Mouse (Mus musculus) midbrain, postnatal 0 days (tissue): ENCODE measurements around the gene Gsta3. TPM values are rescaled to one million over a fixed set of nuclear protein-coding genes. Genes with fewer than 3 reads are reported as not detected.
"Not testable (repeated sequence)": the region's sequence is repeated elsewhere in the genome, so short reads cannot be mapped to it uniquely, and the experiment has no call there.

ENCODE experiments used
- ATAC-seq: fragments of 200-750 bp; cut with Nextera tagmentation; 2 replicates; pipeline ENCODE4 v1.8.0; 2017; ENCODE audit warnings: moderate number of reproducible peaks, mild to moderate bottlenecking, moderate TSS enrichment, moderate library complexity; ENCODE audit not compliant: low FRiP score
- DNase-seq: peaks from one replicate; pipeline ENCODE4 v3.0.0-alpha.2; 2015; ENCODE audit warnings: low spot score
- H3K27ac ChIP-seq: fragments of 300-500 bp; sonication (generic); 2 replicates; pipeline ENCODE4 v1.5.1; 2014; ENCODE audit warnings: low read depth, mild to moderate bottlenecking, low read length, mixed read lengths
- H3K27me3 ChIP-seq: fragments of 300-500 bp; sonication (generic); 2 replicates; pipeline ENCODE4 v1.6.1; 2014; ENCODE audit warnings: low read length, control low read depth, mixed read lengths; ENCODE audit not compliant: insufficient read depth
- H3K36me3 ChIP-seq: fragments of 300-500 bp; sonication (generic); 2 replicates; pipeline ENCODE4 v1.6.1; 2014; ENCODE audit warnings: low read length, control low read depth, mixed read lengths; ENCODE audit not compliant: insufficient read depth
- H3K4me1 ChIP-seq: fragments of 300-500 bp; sonication (generic); 2 replicates; pipeline ENCODE4 v1.6.1; 2014; ENCODE audit warnings: mild to moderate bottlenecking, control low read depth, antibody characterized with exemption, low read length, mixed read lengths; ENCODE audit not compliant: insufficient read depth
- H3K4me2 ChIP-seq: fragments of 300-500 bp; sonication (generic); 2 replicates; pipeline ENCODE4 v1.6.1; 2014; ENCODE audit warnings: low read depth, mild to moderate bottlenecking, low read length, mixed read lengths; ENCODE audit not compliant: poor library complexity, severe bottlenecking
- H3K4me3 ChIP-seq: fragments of 300-500 bp; sonication (generic); 2 replicates; pipeline ENCODE4 v1.5.1; 2014; ENCODE audit warnings: low read depth, mild to moderate bottlenecking, low read length, moderate library complexity
- H3K9ac ChIP-seq: fragments of 300-500 bp; sonication (generic); replicated peaks from 2 replicates; pipeline ENCODE4 v1.6.1; 2014; ENCODE audit warnings: mild to moderate bottlenecking, low read length, moderate library complexity, mixed read lengths; ENCODE audit not compliant: poor library complexity, severe bottlenecking
- H3K9me3 ChIP-seq: fragments of 300-500 bp; sonication (generic); 2 replicates; pipeline ENCODE4 v1.6.1; 2016; ENCODE audit warnings: low read length, control low read depth
- CTCF ChIP-seq: IDR thresholded peaks from 2 replicates; pipeline ENCODE4 v1.5.1; 2016; ENCODE audit warnings: antibody characterized with exemption, mild to moderate bottlenecking
- WGBS: fragments of 180-500 bp; shearing (Covaris S2); extraction: QIAGEN DNeasy Blood & Tissue Kit; methylation state at CpG from one replicate; pipeline ENCODE4 v1.1.7; 2014; 5-methylcytosine and 5-hydroxymethylcytosine counted together
- polyA plus RNA-seq: library from polyadenylated mRNA; unstranded; fragments of >200 nt; fragmentation: Nextera tagmentation; extraction: Ambion mirVana; gene quantifications from 2 replicates; pipeline ENCODE4 v1.2.1, GENCODE M21; 2015
- total RNA-seq: library from RNA; depleted of rRNA; stranded (reverse); fragments of >200 nt; gene quantifications from 2 replicates; pipeline ENCODE4 v1.2.3, GENCODE M21; 2014

The Gsta3 gene
- total and polyA plus RNA-seq, 2 experiments from 2014 or later = 0.52 TPM; not detected in 1

- Histone ChIP-seq H3K9ac (no peak overlapping the region), H3K27me3 (no peaks in the 10 kb centered on the region), H3K36me3 (no peaks in the 10 kb centered on the region), H3K9me3 (no peaks in the 10 kb centered on the region), H3K4me3 (no peak overlapping the region), H3K4me1 (no peaks in the 10 kb centered on the region), H3K4me2 (no peak overlapping the region), H3K27ac (no peak overlapping the region)
- no peak for TF ChIP-seq CTCF
- DNase-seq (no peak), ATAC-seq (no peak)
- WGBS = 91% methylated on average over 2 of the region's 2 CpGs
Observed at GRCm38 (mm10) chr1:21280306-21280705, 39.9 kb downstream of the Gsta3 start.

- not testable (repeated sequence) for H3K4me1 ChIP-seq, H3K9ac ChIP-seq, H3K4me3 ChIP-seq, ATAC-seq, H3K27ac ChIP-seq, H3K4me2 ChIP-seq, H3K27me3 ChIP-seq, DNase-seq, H3K9me3 ChIP-seq, H3K36me3 ChIP-seq
- WGBS = 70% methylated on average over 2 of the region's 2 CpGs
Observed at GRCm38 (mm10) chr1:21284644-21285043, 44.3 kb downstream of the Gsta3 start.

- no peaks in the 10 kb centered on the region for H3K9me3 ChIP-seq
- DNase-seq = no peak
- H3K4me1 ChIP-seq = no peaks in the 10 kb centered on the region
- H3K36me3 ChIP-seq = no peaks in the 10 kb centered on the region
- H3K27ac ChIP-seq = no peak overlapping the region
- TF ChIP-seq CTCF = no peak
- no peaks in the 10 kb centered on the region for H3K27me3 ChIP-seq
- no peak overlapping the region for H3K4me2 ChIP-seq
- ATAC-seq = no peak
- H3K4me3 ChIP-seq = no peak overlapping the region
- WGBS = 96% methylated on average over 4 of the region's 4 CpGs
- H3K9ac ChIP-seq = no peak overlapping the region
Observed at GRCm38 (mm10) chr1:21291394-21291793, 51.0 kb downstream of the Gsta3 start.

DNA sequence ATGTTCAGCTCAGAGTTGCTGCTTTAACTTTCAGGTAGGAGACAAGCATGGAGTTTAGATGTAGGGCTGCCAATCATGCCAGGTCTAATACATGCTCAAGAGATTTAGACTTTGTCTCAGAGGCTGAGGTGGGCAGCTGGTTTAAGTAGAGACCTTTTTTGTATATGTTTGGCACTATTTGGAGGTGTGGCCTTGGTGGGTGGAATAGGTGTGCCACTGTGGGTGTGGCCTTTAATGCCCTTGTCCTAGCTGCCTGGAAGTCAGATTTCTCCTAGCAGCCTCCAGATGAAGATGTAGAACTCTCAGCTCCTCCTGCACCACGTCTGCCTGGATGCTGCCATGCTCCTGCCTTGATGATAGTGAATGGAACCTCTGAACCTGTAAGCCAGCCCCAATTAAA, 52.2 kb downstream of the Gsta3 start:
- no peak for TF ChIP-seq CTCF
- ATAC-seq (no peak), DNase-seq (no peak)
- 68% methylated on average over 1 of the region's 1 CpGs for WGBS
- H3K27me3 ChIP-seq = no peaks in the 10 kb centered on the region
- H3K4me2 ChIP-seq = no peak overlapping the region
- no peak overlapping the region for H3K27ac ChIP-seq
- H3K4me1 ChIP-seq = no peaks in the 10 kb centered on the region
- no peak overlapping the region for H3K4me3 ChIP-seq
- H3K9ac ChIP-seq = no peak overlapping the region
- H3K9me3 ChIP-seq = no peaks in the 10 kb centered on the region
- H3K36me3 ChIP-seq = no peaks in the 10 kb centered on the region

DNA sequence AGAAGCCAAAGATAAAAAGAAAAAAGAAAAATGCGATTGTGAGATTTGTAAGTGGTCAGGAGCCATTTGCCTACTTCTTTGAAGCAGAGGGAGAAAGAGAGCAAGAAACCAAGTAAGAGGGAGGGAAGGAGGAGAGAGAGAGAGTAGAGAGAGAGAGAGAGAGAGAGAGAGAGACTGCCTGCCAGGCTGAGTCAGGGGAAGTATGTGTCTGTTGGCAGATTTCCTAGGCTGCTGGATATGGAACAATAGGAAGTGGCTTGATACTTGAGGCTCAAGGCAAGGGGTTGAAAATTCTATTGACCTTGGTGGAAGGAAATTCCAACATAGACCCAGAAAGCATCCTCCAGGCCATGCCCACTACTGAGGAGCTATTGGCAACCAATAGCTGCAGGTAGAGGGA, 55.8 kb downstream of the Gsta3 start:
- TF ChIP-seq CTCF = no peak
- H3K27ac ChIP-seq = no peak overlapping the region
- no peak overlapping the region for H3K9ac ChIP-seq
- H3K36me3 ChIP-seq = no peaks in the 10 kb centered on the region
- DNase-seq (no peak), ATAC-seq (no peak)
- no peaks in the 10 kb centered on the region for H3K27me3 ChIP-seq
- WGBS = 97% methylated on average over 1 of the region's 1 CpGs
- H3K4me2 ChIP-seq = no peak overlapping the region
- no peaks in the 10 kb centered on the region for H3K9me3 ChIP-seq
- no peaks in the 10 kb centered on the region for H3K4me1 ChIP-seq
- H3K4me3 ChIP-seq = no peak overlapping the region

DNA sequence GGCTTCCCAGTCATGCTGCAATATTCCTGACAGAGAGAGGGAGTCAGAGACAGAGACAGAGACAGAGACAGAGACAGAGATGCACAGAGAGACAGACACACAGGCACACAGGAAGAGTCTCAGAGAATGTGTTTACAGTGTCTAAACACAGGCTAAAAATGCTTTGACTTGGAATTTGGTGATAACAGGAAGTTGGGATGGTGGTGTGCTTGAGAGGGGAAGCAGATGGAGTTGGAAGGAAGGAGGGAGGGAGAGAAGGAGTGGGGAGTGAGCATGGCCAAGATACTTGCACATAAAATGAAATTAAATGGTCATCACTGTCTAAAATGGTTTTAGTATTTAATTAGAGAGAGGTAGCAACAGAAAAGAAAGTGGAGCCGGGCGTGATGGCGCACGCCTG, 57.7 kb downstream of the Gsta3 start:
- Histone ChIP-seq H3K4me3 (no peak overlapping the region), H3K36me3 (no peaks in the 10 kb centered on the region), H3K27ac (no peak overlapping the region), H3K9me3 (no peaks in the 10 kb centered on the region), H3K4me2 (no peak overlapping the region), H3K4me1 (no peaks in the 10 kb centered on the region), H3K27me3 (no peaks in the 10 kb centered on the region), H3K9ac (no peak overlapping the region)
- 93% methylated on average over 4 of the region's 4 CpGs for WGBS
- ATAC-seq = no peak
- DNase-seq = no peak
- no peak for TF ChIP-seq CTCF
